Mouse (Mus musculus) liver, adult 2 months (tissue): ENCODE data around the gene Cep72. TPM values are rescaled to one million over a fixed set of nuclear protein-coding genes. Genes with fewer than 3 reads are reported as not detected.

Experiments used
- DNase-seq: peaks from one replicate; pipeline ENCODE4 v3.0.0-alpha.2; 2011; ENCODE audit warnings: low read depth, low spot score; ENCODE audit errors: extremely low read depth
- H3K27ac ChIP-seq: fragments of 200-500 bp; replicated peaks from 2 replicates; pipeline ENCODE4 v1.5.1; 2012; ENCODE audit warnings: low read depth, mild to moderate bottlenecking, control low read depth, inconsistent platforms, low read length; ENCODE audit not compliant: insufficient read depth
- H3K27me3 ChIP-seq: fragments of 200-500 bp; 2 replicates; pipeline ENCODE4 v1.6.1; 2012; ENCODE audit warnings: mild to moderate bottlenecking, moderate library complexity, low read length, inconsistent platforms; ENCODE audit not compliant: control insufficient read depth, insufficient read depth
- H3K36me3 ChIP-seq: fragments of 200-500 bp; 2 replicates; pipeline ENCODE4 v1.6.1; 2012; ENCODE audit warnings: low read length, inconsistent platforms; ENCODE audit not compliant: control insufficient read depth, insufficient read depth
- H3K4me1 ChIP-seq: fragments of 200-500 bp; 2 replicates; pipeline ENCODE4 v1.6.1; 2011; ENCODE audit warnings: low read length; ENCODE audit not compliant: control insufficient read depth, insufficient read depth
- H3K4me3 ChIP-seq: fragments of 200-500 bp; 2 replicates; pipeline ENCODE4 v1.5.1; 2011; ENCODE audit warnings: low read depth, mild to moderate bottlenecking, control low read depth, low read length, moderate library complexity; ENCODE audit not compliant: insufficient read depth
- H3K79me2 ChIP-seq: fragments of 200-500 bp; 2 replicates; pipeline ENCODE4 v1.6.1; 2012; ENCODE audit warnings: inconsistent platforms, mild to moderate bottlenecking, low read length, moderate library complexity; ENCODE audit not compliant: control insufficient read depth, insufficient read depth
- H3K9ac ChIP-seq: fragments of 200-500 bp; 2 replicates; pipeline ENCODE4 v1.6.1; 2012; ENCODE audit warnings: low read depth, mild to moderate bottlenecking, control low read depth, inconsistent platforms, low read length
- CTCF ChIP-seq: fragments of 200-500 bp; IDR thresholded peaks from 2 replicates; pipeline ENCODE4 v1.5.1; 2011; ENCODE audit warnings: low read depth, low read length, control low read depth
- POLR2A ChIP-seq: fragments of 200-500 bp; IDR thresholded peaks from 2 replicates; pipeline ENCODE4 v1.6.1; 2011; ENCODE audit warnings: low read length, control low read depth; ENCODE audit not compliant: insufficient read depth; ENCODE audit errors: extremely low read depth
- WGBS: fragments of 180-500 bp; shearing (Covaris S2); methylation state at CpG from one replicate; pipeline ENCODE4 v1.1.7; 2018; 5-methylcytosine and 5-hydroxymethylcytosine counted together
- polyA plus RNA-seq: library from polyadenylated mRNA; depleted of rRNA; stranded (reverse); fragments of >200 nt; gene quantifications from 2 replicates; pipeline ENCODE4 v1.2.3, GENCODE M21; 2012
- total RNA-seq: library from RNA; depleted of rRNA; stranded (reverse); fragments of >200 nt; gene quantifications from 2 replicates; pipeline ENCODE4 v1.2.3, GENCODE M21; 2014

The Cep72 gene
- total and polyA plus RNA-seq, 2 experiments = 0.37 to 0.46 TPM

GRCm38 (mm10) chr13:74035776-74036175 is 26.3 kb downstream of the Cep72 start:
- H3K36me3 ChIP-seq = peaks cover 2% of the 10 kb centered on the region; the same call in 1 of the 2 replicates
- no peaks in the 10 kb centered on the region for H3K27me3 ChIP-seq
- TF ChIP-seq CTCF = no peak
- no peak for TF ChIP-seq POLR2A
- no peaks in the 10 kb centered on the region for H3K79me2 ChIP-seq
- H3K27ac ChIP-seq = no peak overlapping the region
- no peaks in the 10 kb centered on the region for H3K4me1 ChIP-seq
- 92% methylated on average over 2 of the region's 2 CpGs for WGBS
- no peak overlapping the region for H3K4me3 ChIP-seq
- no peak overlapping the region for H3K9ac ChIP-seq
- no peak for DNase-seq

- DNase-seq = no peak
- H3K4me1 ChIP-seq = no peaks in the 10 kb centered on the region
- no peaks in the 10 kb centered on the region for H3K79me2 ChIP-seq
- H3K27me3 ChIP-seq = no peaks in the 10 kb centered on the region
- no peak overlapping the region for H3K27ac ChIP-seq
- TF ChIP-seq POLR2A = no peak
- TF ChIP-seq CTCF = no peak
- 89% methylated on average over 2 of the region's 2 CpGs for WGBS
- no peak overlapping the region for H3K4me3 ChIP-seq
- no peak overlapping the region for H3K9ac ChIP-seq
- peaks cover 2% of the 10 kb centered on the region; the same call in 1 of the 2 replicates for H3K36me3 ChIP-seq
Measured at GRCm38 (mm10) chr13:74034756-74035155, 27.3 kb downstream of the Cep72 start.

- 89% methylated on average over 8 of the region's 8 CpGs for WGBS
- Histone ChIP-seq H3K27me3 (no peaks in the 10 kb centered on the region), H3K9ac (no peak overlapping the region)
Measured at GRCm38 (mm10) chr13:74031133-74031532, 31.0 kb downstream of the Cep72 start.

GRCm38 (mm10) chr13:74030691-74031090 is 31.4 kb downstream of the Cep72 start:
- 97% methylated on average over 7 of the region's 7 CpGs for WGBS
- peaks cover 3% of the 10 kb centered on the region; the same call in 1 of the 2 replicates for H3K79me2 ChIP-seq
- peaks cover 9% of the 10 kb centered on the region for H3K4me1 ChIP-seq
- no peak overlapping the region for H3K27ac ChIP-seq
- H3K36me3 ChIP-seq = peaks cover 2% of the 10 kb centered on the region; the same call in 1 of the 2 replicates
- H3K27me3 ChIP-seq = no peaks in the 10 kb centered on the region
- no peak for DNase-seq
- TF ChIP-seq POLR2A (no peak), CTCF (no peak)
- H3K9ac ChIP-seq = no peak overlapping the region
- H3K4me3 ChIP-seq = no peak overlapping the region

More at GRCm38 (mm10) chr13:74031133-74031532, 31.0 kb downstream of the Cep72 start:
- TF ChIP-seq CTCF (no peak), POLR2A (no peak)
- Histone ChIP-seq H3K36me3 (peaks cover 2% of the 10 kb centered on the region; the same call in 1 of the 2 replicates), H3K4me1 (peaks cover 5% of the 10 kb centered on the region), H3K4me3 (no peak overlapping the region), H3K79me2 (peaks cover 3% of the 10 kb centered on the region; the same call in 1 of the 2 replicates), H3K27ac (no peak overlapping the region)
- DNase-seq = no peak

- DNase-seq = no peak
- H3K4me3 ChIP-seq = no peak overlapping the region
- WGBS = 62% methylated on average over 2 of the region's 2 CpGs
- H3K9ac ChIP-seq = no peak overlapping the region
- TF ChIP-seq POLR2A (no peak), CTCF (no peak)
- H3K27ac ChIP-seq = no peak overlapping the region
- peaks cover 2% of the 10 kb centered on the region; the same call in 1 of the 2 replicates for H3K36me3 ChIP-seq
- H3K27me3 ChIP-seq = no peaks in the 10 kb centered on the region
- H3K4me1 ChIP-seq = peaks cover 22% of the 10 kb centered on the region
- H3K79me2 ChIP-seq = peaks cover 3% of the 10 kb centered on the region; the same call in 1 of the 2 replicates
Measured at GRCm38 (mm10) chr13:74029013-74029412, 33.1 kb downstream of the Cep72 start.

GRCm38 (mm10) chr13:74028116-74028515 is 34.0 kb downstream of the Cep72 start:
- Histone ChIP-seq H3K79me2 (peaks cover 3% of the 10 kb centered on the region; the same call in 1 of the 2 replicates), H3K27me3 (no peaks in the 10 kb centered on the region), H3K4me3 (no peak overlapping the region), H3K27ac (no peak overlapping the region), H3K4me1 (peaks cover 28% of the 10 kb centered on the region), H3K36me3 (peaks cover 2% of the 10 kb centered on the region; the same call in 1 of the 2 replicates), H3K9ac (no peak overlapping the region)
- 86% methylated on average over 2 of the region's 2 CpGs for WGBS
- no peak for DNase-seq
- TF ChIP-seq CTCF = no peak
- TF ChIP-seq POLR2A = no peak
